Comparison of ENCODE assay signal across 11 mouse cellular contexts in the genomic region with DNA sequence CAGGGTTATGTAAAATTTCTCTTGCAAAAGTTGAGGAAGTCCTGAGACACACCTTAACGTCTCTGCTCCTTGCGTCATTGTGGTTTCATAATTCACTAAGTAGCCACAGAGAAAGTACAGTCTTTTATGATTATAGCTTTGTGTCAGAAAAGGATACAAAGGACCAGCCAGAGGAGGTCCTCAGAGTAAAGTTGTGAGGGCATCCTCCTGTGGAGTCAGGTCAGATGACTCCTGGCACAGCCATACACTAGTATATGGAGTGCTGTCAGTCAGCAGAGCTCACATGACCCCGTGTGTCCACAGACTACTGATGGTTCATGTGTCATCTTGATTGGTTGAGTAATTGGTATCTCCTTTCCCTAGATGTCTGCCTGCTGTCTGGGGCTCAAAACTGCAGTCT. TPM values are rescaled to one million over a fixed set of nuclear protein-coding genes. Genes with fewer than 3 reads are reported as not detected.
DNase-seq lines count a peak whose midpoint lies in the region; TF ChIP-seq lines count a peak whose summit lies in the region.
"Had no signal": no experiment of that assay in that cellular context is flagged by ENCODE, and none has a peak within 500 bp of the region (broad histone marks: within the 10 kb centered on the region; RNA-seq: fewer than 3 reads in every experiment).

No protein-coding gene starts in this region.

- no peak overlapping the region for H3K4me2 ChIP-seq in CH12.LX (ENCODE audit: insufficient read depth, low read depth, poor library complexity, severe bottlenecking)
- H3K4me2 ChIP-seq: heart, embryonic 12.5 days; liver, embryonic 13.5 days had no signal

- H3K27me3 ChIP-seq in CH12.LX (replicated peaks), result no peaks in the 10 kb centered on the region
- H3K27me3 ChIP-seq: heart, embryonic 12.5 days; liver, embryonic 13.5 days had no signal

- no peak overlapping the region for H3K4me3 ChIP-seq in CH12.LX (replicated peaks in 1 of 3; ENCODE audit: low read depth in 2 of 3, low read length in 2 of 3, poor library complexity in 1 of 3)
- H3K4me3 ChIP-seq in bone marrow macrophage, adult 2 months (ENCODE audit: insufficient read depth, low read length), result no peak overlapping the region
- H3K4me3 ChIP-seq: heart, embryonic 12.5 days; liver, embryonic 13.5 days had no signal

- peaks cover 0 to 80% of the 10 kb centered on the region in 2 experiments; a peak in 3 of 4 replicates for H3K4me1 ChIP-seq in CH12.LX (ENCODE audit: control insufficient read depth in 1 of 2, insufficient read depth in 2 of 2)
- peaks cover 21% of the 10 kb centered on the region for H3K4me1 ChIP-seq in bone marrow macrophage, adult 2 months (ENCODE audit: control insufficient read depth, insufficient read depth, low read length)

- no peak for TF ChIP-seq EP300 in CH12.LX (IDR thresholded peaks at IDR 0.05; ENCODE audit: low read length)

- peaks cover 7% of the 10 kb centered on the region for H3K9me3 ChIP-seq in CH12.LX (replicated peaks; ENCODE audit: low read length)
- H3K9me3 ChIP-seq: heart, embryonic 12.5 days; liver, embryonic 13.5 days had no signal

- H3K9ac ChIP-seq in CH12.LX (ENCODE audit: insufficient read depth, low read depth), result no peak overlapping the region
- H3K9ac ChIP-seq: heart, embryonic 12.5 days; liver, embryonic 13.5 days had no signal

- dilution Hi-C loops in CH12.LX (cut with MboI; ENCODE audit: extremely low pct_ligation_motif_present, extremely low pct_unique_long_range_greater_than_20kb, low sequenced_read_pairs), result no loop called here

- H3K36me3 ChIP-seq in CH12.LX (replicated peaks in 1 of 2; ENCODE audit: control insufficient read depth in 1 of 2, insufficient read depth in 1 of 2, low read length in 1 of 2), result peaks cover 0 to 27% of the 10 kb centered on the region in 2 experiments

- no peak for TF ChIP-seq POLR2A in CH12.LX (IDR thresholded peaks at IDR 0.05; ENCODE audit: low read depth, low read length)
- TF ChIP-seq POLR2A in bone marrow macrophage, adult 2 months (IDR thresholded peaks at IDR 0.05; ENCODE audit: borderline replicate concordance, low read depth, low read length), result no peak

- in situ Hi-C loops in CH12.LX (cut with MboI; ENCODE audit: low pct_ligation_motif_present, low pct_unique_long_range_greater_than_20kb, low sequenced_read_pairs), result no loop called here

- H3K79me2 ChIP-seq in CH12.LX (replicated peaks; ENCODE audit: control insufficient read depth, extremely low read depth, insufficient read depth, poor library complexity, severe bottlenecking), result peaks cover 61% of the 10 kb centered on the region

- DNase-seq in lung, postnatal 36 days, result peak; percentile 62
- DNase-seq in lung, postnatal 4 days, result no peak
- peak; percentile 29 for DNase-seq in CH12.LX (ENCODE audit: extremely low read depth)
- DNase-seq in naive thymus-derived CD4-positive, alpha-beta T cell, adult 2 months (ENCODE audit: low read depth), result peak; percentile 47
- DNase-seq in right cerebral cortex, postnatal 4 days, result no peak
- DNase-seq in right cerebral cortex, postnatal 25 days, result no peak
- DNase-seq: cerebellum, postnatal 10 days; liver, embryonic 13.5 days; retina, postnatal 1 day had no signal

- TF ChIP-seq RAD21 in CH12.LX (IDR thresholded peaks at IDR 0.05; ENCODE audit: low read depth, low read length), result no peak

- no peak for TF ChIP-seq CTCF in CH12.LX (conservative IDR thresholded peaks at IDR 0.05 in 1 of 2, IDR thresholded peaks at IDR 0.05 in 1 of 2; ENCODE audit: low read depth in 2 of 2, low read length in 2 of 2)
- no peak for TF ChIP-seq CTCF in bone marrow macrophage, adult 2 months (IDR thresholded peaks at IDR 0.05; ENCODE audit: low read depth, low read length)

- H3K27ac ChIP-seq in CH12.LX (ENCODE audit: insufficient read depth, low read depth), result no peak overlapping the region
- 0 out of 2 replicates have a peak overlapping the region, but pooled peaks have one; percentile 0 for H3K27ac ChIP-seq in bone marrow macrophage, adult 2 months (ENCODE audit: insufficient read depth, low read depth, low read length)
- H3K27ac ChIP-seq: liver, embryonic 13.5 days had no signal

TF ChIP-seq in CH12.LX, 34 proteins besides CTCF, POLR2A, EP300 and RAD21:
- TF ChIP-seq RCOR1 (conservative IDR thresholded peaks at IDR 0.05; ENCODE audit: low read depth, low read length), result no peak
- TF ChIP-seq BHLHE40 (IDR thresholded peaks at IDR 0.05; ENCODE audit: low read depth, low read length), result peak; percentile 53

RNA-seq across cellular contexts. Expression of a gene that starts 15.1 kb away (rescaled TPM):
- total RNA-seq in CH12.LX (2012; rRNA removed) (12.2 and 15.2 TPM in 2 replicates), CH12.LX (2014; rRNA removed) (37.4 and 37.8 TPM in 2 replicates)
- 23.7 and 25.4 TPM in 2 replicates for polyA plus RNA-seq in CH12.LX (2012; ENCODE audit: insufficient read length, low read depth)
- polyA plus RNA-seq in bone marrow macrophage, adult 2 months (2012; ENCODE audit: insufficient read depth, insufficient read length, missing spikeins), result 27.8 and 29.0 TPM in 2 replicates

RNA-seq across cellular contexts. Expression of a gene that starts 55.1 kb away (rescaled TPM):
- 0.21 and 0.25 TPM in 2 replicates for total RNA-seq in CH12.LX (2012; rRNA removed)
- 0.30 TPM in 1 of 2 replicates, not detected in the other for total RNA-seq in CH12.LX (2014; rRNA removed)
- 0.25 TPM in 1 of 2 replicates, not detected in the other for polyA plus RNA-seq in CH12.LX (2012; ENCODE audit: insufficient read length, low read depth)
- not detected in 2 replicates for polyA plus RNA-seq in bone marrow macrophage, adult 2 months (2012; ENCODE audit: insufficient read depth, insufficient read length, missing spikeins)
- polyA plus RNA-seq: liver, embryonic 13.5 days had no signal

Comparison
In these comparisons a context has a peak if more than half of its experiments do, and no peak if none do; other contexts are left out.
1. DNase-seq: peak in lung, postnatal 36 days (single experiment), CH12.LX (single experiment) and naive thymus-derived CD4-positive, alpha-beta T cell, adult 2 months (single experiment); none in lung, postnatal 4 days (0 of 2), right cerebral cortex, postnatal 4 days (single experiment) and right cerebral cortex, postnatal 25 days (single experiment).